Mouse (Mus musculus): ENCODE results near the gene Adcy10. TPM values are rescaled to one million over a fixed set of nuclear protein-coding genes. Genes with fewer than 3 reads are reported as not detected.
A peak's percentile ranks its signal among the peaks of the same experiment; 100 is the strongest.

The Adcy10 gene
- total RNA-seq, 2 experiments from 2014 or later: not detected

DNA sequence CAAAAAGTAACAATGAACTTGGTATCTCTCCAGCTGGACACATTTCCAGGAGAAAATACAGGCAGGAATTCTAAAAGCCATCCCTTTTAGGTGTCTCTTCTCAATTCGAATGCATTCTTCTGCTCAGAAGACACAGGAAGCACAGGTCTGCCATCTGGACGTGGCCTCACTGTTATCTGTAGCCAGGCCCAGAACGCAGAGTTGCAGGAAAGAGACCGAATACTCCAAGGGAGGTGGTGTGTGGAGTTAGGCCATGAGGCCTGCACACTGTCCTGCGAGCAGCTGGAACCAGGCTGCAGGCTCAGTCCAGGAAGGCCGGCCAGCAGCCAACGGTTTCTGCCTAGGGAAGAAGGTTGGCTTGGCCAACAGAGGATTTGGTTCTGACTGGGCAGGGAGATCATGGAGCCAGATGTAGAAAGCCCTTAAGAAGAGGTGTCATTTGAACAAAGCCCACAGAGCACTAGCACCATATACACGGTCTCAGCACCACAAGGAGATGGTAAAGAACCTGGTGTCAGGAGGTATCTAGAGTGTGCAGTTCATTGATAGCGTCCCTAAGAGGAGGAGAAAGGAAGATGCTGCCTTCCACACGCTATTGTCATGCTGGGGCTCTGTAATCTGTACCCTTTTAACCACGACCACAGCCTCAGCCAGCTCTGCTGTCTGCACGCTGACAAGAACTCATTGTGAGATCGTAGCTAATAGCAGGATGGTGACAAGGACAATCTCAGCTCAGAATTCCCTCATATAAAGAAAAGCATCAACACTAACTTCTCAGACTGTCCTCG lies 107.5 kb downstream of the Adcy10 start:
- intact Hi-C loops (cut with DNase I; ENCODE audit: low total_unique reads): no loop called here
- peak; percentile 81 for DNase-seq

- intact Hi-C loops (cut with DNase I; ENCODE audit: low total_unique reads): no loop called here
Observed at GRCm38 (mm10) chr1:165594699-165595421, 109.9 kb downstream of the Adcy10 start.

GRCm38 (mm10) chr1:165601775-165602280 lies 116.8 kb downstream of the Adcy10 start:
- intact Hi-C loops (cut with DNase I; ENCODE audit: low total_unique reads): no loop called here
- no peak for DNase-seq

More at GRCm38 (mm10) chr1:165594699-165595421, 109.9 kb downstream of the Adcy10 start:
- DNase-seq: no peak

GRCm38 (mm10) chr1:165603218-165603617 lies 118.2 kb downstream of the Adcy10 start:
- DNase-seq: no peak
- intact Hi-C loops (cut with DNase I; ENCODE audit: low total_unique reads): no loop called here

DNA sequence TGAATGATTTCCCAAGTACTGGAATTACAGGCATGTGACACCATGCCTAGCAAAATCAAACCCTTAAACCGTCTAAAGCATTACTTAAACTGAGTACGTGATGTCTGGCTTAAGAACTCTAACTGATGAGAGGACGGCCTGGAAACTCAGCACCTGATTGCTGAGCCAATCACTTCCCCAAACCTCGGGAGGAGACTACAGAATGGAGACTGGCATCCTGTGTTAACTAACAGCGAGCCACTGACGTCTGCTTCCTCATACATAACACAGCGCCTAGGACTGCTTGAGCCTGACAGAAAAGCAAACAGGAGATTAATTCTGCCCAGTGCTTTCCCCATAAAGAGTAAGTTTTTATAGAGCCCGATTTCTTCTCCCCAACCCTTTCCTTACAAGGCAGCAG lies 119.2 kb downstream of the Adcy10 start:
- DNase-seq: no peak
- intact Hi-C loops (cut with DNase I; ENCODE audit: low total_unique reads): no loop called here

DNA sequence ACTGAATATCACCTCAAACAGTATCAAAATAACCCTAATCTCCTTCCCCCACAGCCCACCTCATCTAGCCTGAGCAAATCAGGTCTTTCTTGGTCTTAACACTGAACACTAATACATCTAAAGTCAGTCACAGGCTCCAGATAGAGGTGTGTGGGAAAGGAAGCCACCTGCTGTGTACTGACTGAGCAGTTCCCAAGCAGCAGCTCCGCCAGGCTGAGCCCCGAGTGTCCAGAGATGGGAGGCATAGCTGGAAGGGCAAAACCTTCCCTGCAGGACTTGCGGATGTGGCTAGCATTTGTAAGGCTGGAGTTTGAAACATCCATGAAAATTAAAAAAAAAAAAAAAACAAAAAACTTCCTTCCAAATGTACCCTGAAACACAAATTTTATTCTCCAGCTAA lies 120.1 kb downstream of the Adcy10 start:
- DNase-seq: no peak
- intact Hi-C loops (cut with DNase I; ENCODE audit: low total_unique reads): no loop called here

- DNase-seq: no peak
- intact Hi-C loops (cut with DNase I; ENCODE audit: low total_unique reads): no loop called here
Observed at GRCm38 (mm10) chr1:165605774-165606173, 120.8 kb downstream of the Adcy10 start.

DNA sequence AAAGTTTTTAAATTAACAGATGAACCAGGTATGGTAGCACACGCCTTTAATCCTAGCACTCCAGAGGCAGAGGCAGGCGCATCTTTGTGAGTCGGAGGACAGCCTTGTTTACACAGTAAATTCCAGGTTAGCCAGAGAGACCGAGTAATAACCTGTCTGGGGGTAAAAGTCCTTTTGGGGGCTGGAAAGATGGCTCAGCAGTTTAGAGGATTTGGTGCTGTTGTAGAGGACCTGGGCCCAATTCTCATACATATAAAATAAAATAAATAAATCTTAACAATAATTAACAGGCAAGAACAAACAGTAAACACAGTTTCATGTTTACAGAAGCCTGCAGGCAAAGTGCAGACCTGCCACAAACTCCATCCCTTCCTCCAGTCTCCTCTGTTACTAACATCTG lies 123.9 kb downstream of the Adcy10 start:
- intact Hi-C loops (cut with DNase I; ENCODE audit: low total_unique reads): no loop called here
- no peak for DNase-seq

- intact Hi-C loops (cut with DNase I; ENCODE audit: low total_unique reads): no loop called here
- no peak for DNase-seq
Observed at GRCm38 (mm10) chr1:165609495-165610320, 124.7 kb downstream of the Adcy10 start.

GRCm38 (mm10) chr1:165610321-165610999 lies 125.5 kb downstream of the Adcy10 start:
- intact Hi-C loops (cut with DNase I; ENCODE audit: low total_unique reads): no loop called here
- no peak for DNase-seq

DNA sequence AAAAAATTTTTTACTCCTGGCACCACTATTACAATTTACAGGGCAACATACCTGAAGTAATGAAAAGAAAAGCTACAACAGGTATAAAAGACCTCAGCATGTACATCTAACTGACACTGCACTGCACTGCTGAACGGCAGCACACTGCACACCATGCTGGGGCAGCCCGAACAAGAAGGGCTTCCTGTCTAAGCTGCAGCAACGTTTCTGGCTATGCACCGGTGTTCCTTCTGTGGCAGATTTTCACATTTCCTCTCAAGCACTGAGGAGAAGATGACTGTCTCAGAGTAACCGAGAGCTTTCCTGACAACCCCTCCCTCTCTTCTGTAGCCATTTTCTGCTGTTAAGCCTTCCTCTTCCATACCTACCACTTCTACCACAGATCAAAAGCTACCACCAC lies 127.7 kb downstream of the Adcy10 start:
- intact Hi-C loops (cut with DNase I; ENCODE audit: low total_unique reads): no loop called here
- DNase-seq: no peak

DNA sequence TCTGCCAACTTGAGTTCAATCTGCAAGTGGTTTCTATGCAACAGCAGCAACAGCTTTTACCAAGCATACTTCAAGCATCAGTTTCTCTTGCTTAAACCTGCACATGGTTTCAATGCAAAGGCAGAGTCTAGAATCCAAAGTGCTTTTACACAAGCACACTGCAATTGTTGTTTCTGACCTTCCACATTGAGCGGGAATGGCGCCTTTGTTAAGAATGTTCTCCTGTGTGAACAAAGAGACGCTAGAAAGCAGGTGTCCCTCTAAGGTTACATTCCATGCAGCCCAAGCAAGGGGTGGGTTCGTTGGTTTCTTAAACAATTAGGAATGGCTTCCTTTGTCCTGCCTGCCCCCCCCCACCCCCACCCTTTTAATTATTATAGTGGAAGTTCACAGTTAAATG lies 128.9 kb downstream of the Adcy10 start:
- intact Hi-C loops (cut with DNase I; ENCODE audit: low total_unique reads): no loop called here

GRCm38 (mm10) chr1:165614793-165615192 lies 129.8 kb downstream of the Adcy10 start:
- DNase-seq: no peak
- intact Hi-C loops (cut with DNase I; ENCODE audit: low total_unique reads): no loop called here

More for the DNA sequence above, 128.9 kb downstream of the Adcy10 start:
- DNase-seq: no peak

DNA sequence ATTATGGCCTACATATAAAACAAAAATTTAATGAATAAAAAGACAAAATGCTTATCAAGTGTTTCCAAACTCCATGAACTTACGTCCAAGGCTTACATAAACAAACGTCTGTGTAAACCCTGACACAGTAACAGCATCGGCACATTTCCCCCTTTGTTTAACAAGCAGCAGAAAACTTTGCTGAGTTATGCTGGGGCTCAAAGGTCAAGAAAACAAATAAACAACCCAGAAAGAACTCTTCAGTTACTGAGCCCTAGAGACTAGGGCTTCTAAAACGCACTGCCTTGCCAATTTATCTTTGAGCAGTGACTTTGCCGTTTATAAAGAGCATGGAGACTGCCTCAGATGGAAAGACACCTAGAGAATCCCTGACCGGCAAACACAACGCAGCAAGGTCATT lies 131.7 kb downstream of the Adcy10 start:
- DNase-seq: no peak
- intact Hi-C loops (cut with DNase I; ENCODE audit: low total_unique reads): no loop called here

DNA sequence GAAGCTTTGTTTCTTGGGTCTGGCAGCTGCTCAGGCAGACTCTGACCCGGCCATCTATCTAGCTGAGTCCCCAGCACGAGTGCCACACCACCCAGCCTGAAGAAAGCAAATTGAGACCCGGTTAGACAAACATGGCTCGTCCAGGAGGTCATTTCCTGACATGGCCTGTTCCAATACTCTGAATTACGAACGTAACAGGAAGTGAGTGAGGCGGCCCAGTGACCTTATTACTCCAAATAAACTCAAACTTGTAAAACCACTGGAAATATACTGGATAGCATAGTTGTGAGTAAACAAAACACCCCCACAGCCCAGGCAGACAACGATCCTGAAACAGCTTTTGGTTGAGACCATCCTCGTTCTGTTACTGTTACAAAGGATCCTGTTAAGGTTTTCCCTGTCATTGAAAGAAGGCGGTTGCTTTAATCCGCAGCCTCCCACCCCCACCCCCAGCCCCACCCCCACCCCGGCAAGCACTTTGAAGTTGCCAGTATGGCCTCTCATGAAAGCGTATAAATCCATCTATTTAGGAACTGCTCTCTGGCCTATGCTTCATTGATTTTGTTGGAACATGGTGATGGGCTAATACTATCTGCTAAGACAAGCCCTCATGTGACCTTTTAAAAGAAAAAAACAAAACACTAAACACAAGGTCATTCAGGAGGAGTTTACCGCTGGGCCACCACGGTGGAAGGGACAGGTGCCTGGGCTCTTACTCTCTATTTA lies 132.3 kb downstream of the Adcy10 start:
- intact Hi-C loops (cut with DNase I; ENCODE audit: low total_unique reads): no loop called here
- no peak for DNase-seq

DNA sequence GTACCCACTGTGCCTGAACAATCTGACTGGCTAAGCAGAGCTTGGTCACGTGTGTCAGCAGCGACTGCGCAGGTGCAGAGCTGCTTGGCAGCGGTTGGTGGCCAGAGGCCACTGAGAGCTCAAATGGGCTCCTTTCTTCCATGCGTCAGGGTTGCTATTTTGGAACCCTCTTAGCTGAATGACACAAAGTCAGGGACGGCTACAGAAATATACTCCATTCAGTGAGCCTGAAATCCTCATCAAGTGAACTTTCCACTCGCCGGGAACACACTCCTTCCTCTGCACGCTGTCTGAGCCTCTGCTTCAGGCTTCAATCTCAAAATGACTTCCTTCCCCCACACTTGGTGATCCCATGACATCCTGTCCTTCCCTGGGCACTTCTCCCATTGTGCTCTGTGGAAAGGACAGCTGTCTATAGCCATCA lies 133.2 kb downstream of the Adcy10 start:
- peak; percentile 79 for DNase-seq
- intact Hi-C loops (cut with DNase I; ENCODE audit: low total_unique reads): no loop called here

DNA sequence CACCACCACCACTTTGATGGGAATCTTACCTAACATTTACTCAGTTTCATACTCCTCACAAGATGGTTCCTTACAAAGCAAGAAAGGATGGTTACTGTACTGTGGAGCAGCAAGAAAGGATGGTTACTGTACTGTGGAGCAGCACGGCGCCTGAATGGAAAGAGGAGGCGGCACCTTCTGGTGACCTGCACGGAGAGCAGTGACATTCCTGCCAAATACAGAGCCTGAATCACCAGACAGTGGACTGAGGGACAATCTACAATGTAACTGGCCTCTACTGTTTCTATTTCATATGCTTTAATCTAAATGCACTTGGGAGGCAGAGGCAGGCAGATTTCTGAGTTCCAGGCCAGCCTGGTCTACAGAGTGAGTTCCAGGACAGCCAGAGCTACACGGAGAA lies 140.1 kb downstream of the Adcy10 start:
- DNase-seq: no peak
- intact Hi-C loops (cut with DNase I; ENCODE audit: low total_unique reads): loop anchor here (5.0 kb wide), 1 partner anchor 38 kb away; no protein-coding TSS in a partner anchor

DNA sequence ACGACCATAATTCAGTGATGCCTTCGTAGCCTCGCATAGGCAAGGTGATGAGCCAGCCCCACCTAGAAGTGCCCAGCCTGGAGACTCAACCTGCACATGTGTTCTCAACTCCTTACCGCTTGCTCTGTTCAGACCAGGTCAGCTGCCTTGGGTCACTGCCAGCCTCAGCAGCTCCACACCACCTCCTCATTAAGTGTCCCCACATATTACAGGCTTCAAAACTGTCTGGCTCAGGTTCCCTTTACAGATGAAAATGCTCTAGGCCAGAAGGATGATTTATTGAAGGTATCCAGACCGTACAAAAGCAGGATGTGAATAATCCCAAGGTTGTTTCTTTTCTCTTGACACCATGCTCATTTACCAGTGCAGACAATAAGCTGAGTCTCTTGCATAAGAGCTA lies 140.9 kb downstream of the Adcy10 start:
- intact Hi-C loops (cut with DNase I; ENCODE audit: low total_unique reads): loop anchor here (5.0 kb wide), 1 partner anchor 39 kb away; no protein-coding TSS in a partner anchor
- no peak for DNase-seq
